Mouse (Mus musculus): ENCODE measurements around the gene Racgap1. TPM values are rescaled to one million over a fixed set of nuclear protein-coding genes. Genes with fewer than 3 reads are reported as not detected.

The Racgap1 gene
- polyA plus RNA-seq, 1 experiment from 2014 or later: 182 TPM

GRCm38 (mm10) chr15:99663964-99664599 lies 12.6 kb upstream of the Racgap1 start:
- H3K9ac ChIP-seq: peak overlapping the region; percentile 66
- peak overlapping the region; percentile 73 for H3K4me2 ChIP-seq
- no peaks in the 10 kb centered on the region for H3K9me3 ChIP-seq (replicated peaks)
- 4% methylated on average over 17 of the region's 17 CpGs for WGBS
- peaks cover 21% of the 10 kb centered on the region for H3K27me3 ChIP-seq
- H3K4me3 ChIP-seq: peak overlapping the region; percentile 42
- peak; percentile 34; the same call in 1 of the 2 replicates for ATAC-seq
- no peaks in the 10 kb centered on the region for H3K36me3 ChIP-seq (ENCODE audit: poor library complexity, severe bottlenecking)
- H3K4me1 ChIP-seq: peaks cover 42% of the 10 kb centered on the region
- H3K27ac ChIP-seq: peak overlapping the region; percentile 84

- Histone ChIP-seq H3K4me3 (no peak overlapping the region), H3K4me2 (no peak overlapping the region), H3K9me3 (replicated peaks) (no peaks in the 10 kb centered on the region), H3K4me1 (peaks cover 35% of the 10 kb centered on the region), H3K27ac (no peak overlapping the region), H3K36me3 (ENCODE audit: poor library complexity, severe bottlenecking) (no peaks in the 10 kb centered on the region), H3K9ac (no peak overlapping the region), H3K27me3 (peaks cover 17% of the 10 kb centered on the region)
- 44% methylated on average over 7 of the region's 7 CpGs for WGBS
- ATAC-seq: no peak
Measured at GRCm38 (mm10) chr15:99662371-99662770, 10.9 kb upstream of the Racgap1 start.

- H3K36me3 ChIP-seq (ENCODE audit: poor library complexity, severe bottlenecking): no peaks in the 10 kb centered on the region
- H3K4me2 ChIP-seq: no peak overlapping the region
- ATAC-seq: no peak
- H3K4me3 ChIP-seq: no peak overlapping the region
- H3K27ac ChIP-seq: no peak overlapping the region
- H3K9ac ChIP-seq: no peak overlapping the region
- 92% methylated on average over 15 of the region's 15 CpGs for WGBS
- no peaks in the 10 kb centered on the region for H3K9me3 ChIP-seq (replicated peaks)
- peaks cover 29% of the 10 kb centered on the region for H3K4me1 ChIP-seq
- peaks cover 18% of the 10 kb centered on the region for H3K27me3 ChIP-seq
Measured at GRCm38 (mm10) chr15:99661121-99661830, 9.8 kb upstream of the Racgap1 start.

- H3K9ac ChIP-seq: no peak overlapping the region
- 49% methylated on average over 2 of the region's 2 CpGs for WGBS
- no peak for ATAC-seq
- peaks cover 33% of the 10 kb centered on the region for H3K27me3 ChIP-seq
- no peak overlapping the region for H3K27ac ChIP-seq
- peaks cover 10% of the 10 kb centered on the region; the same call in 1 of the 2 replicates for H3K4me1 ChIP-seq
- no peaks in the 10 kb centered on the region for H3K36me3 ChIP-seq (ENCODE audit: poor library complexity, severe bottlenecking)
- H3K4me3 ChIP-seq: no peak overlapping the region
- no peaks in the 10 kb centered on the region for H3K9me3 ChIP-seq (replicated peaks)
- no peak overlapping the region for H3K4me2 ChIP-seq
Measured at GRCm38 (mm10) chr15:99658437-99658836, 7.0 kb upstream of the Racgap1 start.

- no peak overlapping the region for H3K27ac ChIP-seq
- no peaks in the 10 kb centered on the region for H3K36me3 ChIP-seq (ENCODE audit: poor library complexity, severe bottlenecking)
- H3K4me2 ChIP-seq: no peak overlapping the region
- H3K9me3 ChIP-seq (replicated peaks): no peaks in the 10 kb centered on the region
- no peak for ATAC-seq
- H3K9ac ChIP-seq: no peak overlapping the region
- WGBS: 50% methylated on average over 9 of the region's 9 CpGs
- H3K27me3 ChIP-seq: peaks cover 46% of the 10 kb centered on the region
- H3K4me3 ChIP-seq: no peak overlapping the region
- peaks cover 13% of the 10 kb centered on the region; the same call in 1 of the 2 replicates for H3K4me1 ChIP-seq
Measured at GRCm38 (mm10) chr15:99655956-99656355, 4.5 kb upstream of the Racgap1 start.

GRCm38 (mm10) chr15:99653876-99654275 lies 2.4 kb upstream of the Racgap1 start:
- H3K4me1 ChIP-seq: peaks cover 34% of the 10 kb centered on the region
- peaks cover 46% of the 10 kb centered on the region for H3K27me3 ChIP-seq
- ATAC-seq: no peak

GRCm38 (mm10) chr15:99653291-99653690 lies 1.8 kb upstream of the Racgap1 start:
- 13% methylated on average over 8 of the region's 8 CpGs for WGBS
- Histone ChIP-seq H3K9me3 (replicated peaks) (no peaks in the 10 kb centered on the region), H3K4me2 (peak overlapping the region; percentile 44), H3K36me3 (ENCODE audit: poor library complexity, severe bottlenecking) (no peaks in the 10 kb centered on the region), H3K9ac (peak overlapping the region; percentile 49; the same call in 1 of the 2 replicates), H3K4me1 (peaks cover 39% of the 10 kb centered on the region), H3K27me3 (peaks cover 46% of the 10 kb centered on the region), H3K27ac (no peak overlapping the region), H3K4me3 (no peak overlapping the region)
- no peak for ATAC-seq

More at GRCm38 (mm10) chr15:99653876-99654275, 2.4 kb upstream of the Racgap1 start:
- no peak overlapping the region for H3K27ac ChIP-seq
- H3K9me3 ChIP-seq (replicated peaks): no peaks in the 10 kb centered on the region
- peak overlapping the region; percentile 44 for H3K4me2 ChIP-seq
- H3K9ac ChIP-seq: peak overlapping the region; percentile 49
- no peaks in the 10 kb centered on the region for H3K36me3 ChIP-seq (ENCODE audit: poor library complexity, severe bottlenecking)
- WGBS: 4% methylated on average over 21 of the region's 21 CpGs
- no peak overlapping the region for H3K4me3 ChIP-seq

- Histone ChIP-seq H3K9ac (no peak overlapping the region; the same call in 1 of the 2 replicates), H3K4me2 (peak overlapping the region; percentile 80), H3K4me3 (peak overlapping the region; percentile 73; the same call in 1 of the 2 replicates), H3K36me3 (ENCODE audit: poor library complexity, severe bottlenecking) (no peaks in the 10 kb centered on the region), H3K4me1 (peaks cover 50% of the 10 kb centered on the region), H3K27ac (no peak overlapping the region), H3K27me3 (peaks cover 46% of the 10 kb centered on the region), H3K9me3 (replicated peaks) (no peaks in the 10 kb centered on the region)
- ATAC-seq: peak; percentile 2; the same call in 1 of the 2 replicates
- 79% methylated on average over 10 of the region's 10 CpGs for WGBS
Measured at GRCm38 (mm10) chr15:99651984-99652872, 772 bp upstream of the Racgap1 start.

GRCm38 (mm10) chr15:99650304-99650703 lies 1.2 kb downstream of the Racgap1 start:
- H3K4me2 ChIP-seq: peak overlapping the region; percentile 80

GRCm38 (mm10) chr15:99649067-99649761 lies 2.2 kb downstream of the Racgap1 start:
- peak overlapping the region; percentile 43 for H3K9ac ChIP-seq
- ATAC-seq: no peak

More at GRCm38 (mm10) chr15:99650304-99650703, 1.2 kb downstream of the Racgap1 start:
- Histone ChIP-seq H3K27ac (no peak overlapping the region), H3K4me3 (peak overlapping the region; percentile 73), H3K9ac (peak overlapping the region; percentile 85), H3K36me3 (ENCODE audit: poor library complexity, severe bottlenecking) (no peaks in the 10 kb centered on the region), H3K4me1 (peaks cover 67% of the 10 kb centered on the region), H3K27me3 (peaks cover 31% of the 10 kb centered on the region), H3K9me3 (replicated peaks) (no peaks in the 10 kb centered on the region)
- WGBS: 46% methylated on average over 2 of the region's 2 CpGs
- ATAC-seq: no peak

GRCm38 (mm10) chr15:99648326-99648725 lies 3.1 kb downstream of the Racgap1 start:
- Histone ChIP-seq H3K9ac (peak overlapping the region; percentile 47), H3K27ac (peak overlapping the region; percentile 81), H3K4me2 (peak overlapping the region; percentile 44), H3K4me3 (0 out of 2 replicates have a peak overlapping the region, but pooled peaks have one; percentile 3), H3K36me3 (ENCODE audit: poor library complexity, severe bottlenecking) (no peaks in the 10 kb centered on the region), H3K9me3 (replicated peaks) (no peaks in the 10 kb centered on the region), H3K4me1 (peaks cover 74% of the 10 kb centered on the region), H3K27me3 (peaks cover 12% of the 10 kb centered on the region)
- ATAC-seq: no peak
- 20% methylated on average over 4 of the region's 4 CpGs for WGBS

More at GRCm38 (mm10) chr15:99649067-99649761, 2.2 kb downstream of the Racgap1 start:
- no peaks in the 10 kb centered on the region for H3K9me3 ChIP-seq (replicated peaks)
- peaks cover 77% of the 10 kb centered on the region for H3K4me1 ChIP-seq
- 26% methylated on average over 6 of the region's 6 CpGs for WGBS
- peaks cover 20% of the 10 kb centered on the region for H3K27me3 ChIP-seq
- H3K27ac ChIP-seq: peak overlapping the region; percentile 63
- H3K36me3 ChIP-seq (ENCODE audit: poor library complexity, severe bottlenecking): no peaks in the 10 kb centered on the region
- H3K4me2 ChIP-seq: peak overlapping the region; percentile 80
- H3K4me3 ChIP-seq: peak overlapping the region; percentile 73
